Mouse (Mus musculus) thymus, postnatal 4 days (tissue): Measurements from ENCODE around the gene Trpm4.
A peak's percentile ranks its signal among the peaks of the same experiment; 100 is the strongest.

Source experiments
- DNase-seq: peaks from one replicate; pipeline ENCODE4 v3.0.0; 2021

Trpm4 gene

DNA sequence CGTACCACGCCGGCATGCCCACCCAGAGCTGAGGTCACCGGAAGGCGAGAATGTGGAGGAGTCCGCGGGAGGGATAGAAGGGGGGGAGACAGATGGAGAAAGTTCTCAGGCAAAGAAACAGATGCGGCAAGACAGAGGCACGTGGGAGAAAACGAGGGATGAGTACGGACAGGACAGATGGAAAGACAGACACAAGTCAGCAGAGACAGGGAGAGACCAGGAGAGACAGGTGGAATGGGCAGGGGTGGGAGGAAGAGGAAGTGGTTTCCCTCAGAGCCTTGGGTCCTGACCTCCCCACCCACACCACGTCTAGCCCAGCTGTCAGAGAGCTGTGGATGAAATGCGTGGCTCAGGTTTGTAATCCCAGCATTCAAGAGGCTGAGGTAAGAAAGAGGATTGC is 13.3 kb upstream of the Trpm4 start:
- no peak for DNase-seq

DNA sequence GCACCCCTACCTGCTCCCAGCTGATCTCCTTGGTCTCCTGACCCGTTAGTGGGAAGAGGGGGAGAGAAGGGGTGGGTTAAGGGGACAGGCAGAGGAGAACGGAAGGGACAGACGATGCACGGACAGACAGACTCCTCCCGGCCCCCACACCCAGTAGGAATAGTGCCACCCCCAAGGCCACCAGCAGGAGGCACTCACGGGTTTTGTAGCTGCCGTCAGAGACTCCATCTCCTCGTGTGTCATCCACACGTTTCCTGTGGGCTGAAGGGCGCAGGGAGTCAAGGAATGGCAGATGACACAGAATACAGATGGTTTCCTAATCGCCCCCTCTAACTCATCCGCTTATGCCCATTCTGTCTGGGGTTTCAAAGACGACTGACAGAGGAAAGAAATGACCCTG is 10.0 kb upstream of the Trpm4 start:
- DNase-seq: peak; percentile 70

- DNase-seq: no peak
These were observed 8.5 kb upstream of the Trpm4 start for GRCm38 (mm10) chr7:45342081-45342480.

DNA sequence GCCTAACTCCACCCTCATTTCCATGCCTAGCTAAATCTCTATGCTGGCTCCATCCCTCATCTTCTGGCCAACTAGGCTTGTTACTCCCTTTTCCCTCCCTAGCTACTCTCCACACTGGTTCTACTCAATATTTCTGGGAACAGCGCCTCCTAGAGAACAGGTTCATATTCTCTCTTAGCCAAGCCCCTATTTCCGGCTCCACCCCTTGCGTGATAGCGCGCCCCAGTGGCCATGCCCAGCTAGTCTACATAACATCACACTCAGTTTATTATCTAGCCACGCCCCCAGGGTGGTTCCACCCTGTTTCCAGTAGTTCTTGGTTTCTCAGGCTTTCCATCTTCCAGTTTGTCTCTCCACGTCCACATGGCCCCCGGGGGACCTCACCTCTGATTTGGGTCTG is 7.7 kb upstream of the Trpm4 start:
- peak; percentile 92 for DNase-seq

DNA sequence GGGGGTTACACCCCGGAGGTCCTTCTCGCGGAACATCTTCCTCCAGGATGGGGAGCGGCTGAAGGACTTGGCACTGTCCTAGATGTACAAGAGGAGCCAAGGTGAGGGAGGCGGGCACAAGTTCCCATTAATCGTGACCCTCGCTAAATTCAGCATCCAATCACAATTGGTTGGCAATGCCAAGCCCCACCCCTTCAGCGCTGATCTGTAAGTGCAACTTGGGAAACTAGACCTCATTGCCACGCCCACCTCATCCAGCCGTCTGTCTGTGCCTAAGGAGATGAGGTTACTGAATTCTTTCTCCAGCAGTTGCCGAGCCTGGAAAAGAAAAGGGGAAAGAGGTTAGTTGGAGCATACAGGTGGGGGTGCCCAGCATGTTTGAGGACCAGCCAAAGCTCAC is 7.1 kb upstream of the Trpm4 start:
- peak; percentile 46 for DNase-seq

DNA sequence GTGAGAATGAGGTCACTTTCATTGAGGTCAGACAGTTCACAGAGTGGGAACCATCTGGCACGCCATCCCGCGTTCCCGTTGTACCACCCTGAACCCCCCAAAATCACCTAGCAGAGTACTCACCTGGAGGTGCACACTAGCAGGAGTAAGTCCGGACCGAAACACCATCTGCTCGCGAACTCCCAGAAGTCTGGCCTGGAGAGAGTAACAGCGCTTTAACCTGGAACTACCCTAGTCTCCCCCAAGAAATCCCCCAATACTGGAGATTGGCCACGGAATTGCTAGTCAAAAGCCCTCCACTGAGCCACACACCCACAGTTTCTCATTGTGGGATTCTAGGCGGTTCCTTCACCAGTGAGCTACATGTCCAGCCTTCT is 6.5 kb upstream of the Trpm4 start:
- DNase-seq: no peak

DNA sequence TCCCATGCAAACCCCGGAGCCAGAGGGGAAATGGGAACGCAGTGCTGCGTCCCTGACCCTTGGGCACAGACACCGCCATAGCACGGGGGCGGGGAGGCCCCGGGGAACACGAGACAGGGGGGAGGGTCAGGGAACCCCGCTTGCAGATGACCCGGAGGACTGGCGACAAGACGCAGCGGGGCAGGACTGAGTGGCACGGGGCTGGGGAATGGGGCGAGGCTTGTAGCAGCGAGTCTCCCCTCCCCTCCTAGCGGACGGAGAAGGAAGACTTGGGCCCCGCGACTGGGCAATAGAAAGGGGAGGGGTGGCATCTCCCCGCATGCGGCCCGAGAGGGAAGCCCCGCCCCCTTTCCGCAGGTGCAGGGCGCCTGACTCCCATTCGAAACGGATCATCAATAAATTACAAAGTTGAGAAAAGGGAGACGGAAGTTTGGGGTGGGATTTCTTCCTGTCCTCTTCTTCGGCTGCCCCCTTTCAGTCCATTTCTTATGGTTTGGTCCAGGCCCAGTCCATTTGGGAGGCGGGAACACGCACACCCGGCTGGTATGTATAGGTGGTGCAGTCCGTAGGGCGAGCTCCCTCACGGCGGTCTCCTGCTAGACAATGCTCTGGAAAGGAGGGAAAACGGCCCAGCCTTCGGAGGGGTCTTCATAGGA is 6.0 kb upstream of the Trpm4 start:
- peak; percentile 64 for DNase-seq

DNA sequence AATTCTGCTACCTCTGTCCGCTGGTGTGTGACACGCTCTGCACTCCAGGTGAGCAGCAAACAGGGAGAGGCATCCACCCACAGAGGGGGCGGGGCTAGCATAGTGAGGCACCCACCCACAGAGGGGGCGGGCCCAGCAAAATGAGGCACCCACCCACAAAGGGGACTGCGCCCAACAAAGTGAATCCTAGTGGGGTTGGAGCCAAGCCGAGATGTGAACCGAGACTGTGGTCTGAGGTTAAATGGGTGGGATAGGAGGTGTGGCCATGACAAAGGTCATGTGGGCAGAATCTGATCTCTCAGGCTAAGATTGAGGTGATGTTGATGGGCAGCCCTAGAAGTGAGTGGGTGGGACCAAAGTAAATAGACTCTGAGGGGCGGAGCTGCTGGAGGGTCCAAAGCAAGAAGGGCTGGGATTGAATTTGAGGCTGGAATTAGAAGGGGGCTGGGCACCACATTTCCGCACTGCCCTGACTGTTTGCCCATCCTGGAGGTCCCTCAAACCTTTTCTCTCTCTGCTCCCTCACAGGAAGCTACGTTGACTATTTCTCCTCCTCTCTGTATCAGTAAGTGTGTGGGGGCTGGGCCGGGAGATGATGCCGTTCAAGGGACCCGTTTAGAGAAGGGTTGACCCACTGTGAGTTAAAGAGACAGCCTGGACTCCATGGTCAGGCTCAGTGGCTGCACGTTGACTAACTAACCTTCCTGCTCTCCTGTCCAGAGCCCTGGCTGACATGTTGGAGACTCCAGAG is 4.8 kb upstream of the Trpm4 start:
- peak; percentile 71 for DNase-seq

- DNase-seq: no peak
These were observed 3.9 kb upstream of the Trpm4 start for GRCm38 (mm10) chr7:45337469-45337868.

DNA sequence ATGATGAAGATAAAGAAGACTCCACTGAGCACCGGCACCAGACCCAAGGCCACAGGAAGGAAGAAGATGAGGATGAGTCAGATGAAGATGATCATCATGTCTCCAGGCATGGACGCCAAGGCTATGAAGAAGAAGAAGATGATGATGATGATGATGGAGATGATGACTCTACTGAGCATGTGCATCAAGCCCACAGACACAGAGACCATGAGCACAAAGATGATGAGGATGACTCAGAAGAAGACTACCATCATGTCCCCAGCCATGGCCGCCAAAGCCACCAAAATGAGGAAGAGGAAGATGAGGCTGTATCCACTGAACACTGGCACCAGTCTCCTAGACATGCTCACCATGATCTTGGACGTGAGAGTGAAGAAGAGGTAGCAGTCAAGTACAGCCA is 2.7 kb upstream of the Trpm4 start:
- no peak for DNase-seq

DNA sequence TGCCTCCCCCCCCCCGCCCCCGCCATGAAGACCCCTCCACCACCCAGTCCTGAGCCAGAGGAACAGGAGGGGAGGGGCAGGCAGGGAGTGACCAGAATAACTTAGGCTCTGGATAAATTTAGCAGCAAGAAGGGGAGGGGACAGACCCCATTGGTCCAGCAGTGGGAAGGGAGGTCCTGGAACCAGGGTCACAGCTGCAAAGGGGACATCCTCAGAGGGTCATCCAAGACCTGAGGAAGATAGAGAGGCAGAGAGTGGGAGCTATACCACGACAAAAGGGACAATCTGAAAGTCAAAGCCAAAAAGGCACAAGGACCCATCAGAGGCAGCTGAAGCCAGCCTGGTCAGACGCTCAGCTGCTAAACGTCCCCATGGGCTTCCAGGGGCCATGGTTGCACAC is 1.5 kb upstream of the Trpm4 start, which contains the start of gene Hrc:
Hrc (plus strand) TSS at position 235 of the 400 bp plus-strand sequence.
- no peak for DNase-seq

DNA sequence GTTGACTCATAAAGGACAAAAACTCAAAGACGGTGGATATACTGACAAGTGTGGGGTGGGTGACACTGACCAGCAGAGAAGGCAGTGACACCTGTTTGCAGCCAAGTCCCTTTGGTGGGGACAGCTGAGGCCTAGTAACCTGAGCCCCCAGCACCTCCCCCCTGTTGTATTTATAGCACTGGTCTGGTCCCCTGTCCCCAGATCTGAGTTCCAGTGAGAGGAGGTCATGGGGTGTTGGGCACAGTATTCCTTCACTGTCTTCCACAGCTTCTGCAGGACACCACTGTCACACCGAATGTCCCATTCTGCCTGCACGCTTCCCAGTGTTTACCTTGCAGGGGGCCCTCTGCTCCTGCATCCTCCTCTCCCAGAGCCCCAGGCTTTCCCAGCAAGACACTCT is 1.0 kb upstream of the Trpm4 start:
- no peak for DNase-seq

- peak; percentile 73 for DNase-seq
These were observed 725 bp downstream of the Trpm4 start for GRCm38 (mm10) chr7:45332685-45333425.

DNA sequence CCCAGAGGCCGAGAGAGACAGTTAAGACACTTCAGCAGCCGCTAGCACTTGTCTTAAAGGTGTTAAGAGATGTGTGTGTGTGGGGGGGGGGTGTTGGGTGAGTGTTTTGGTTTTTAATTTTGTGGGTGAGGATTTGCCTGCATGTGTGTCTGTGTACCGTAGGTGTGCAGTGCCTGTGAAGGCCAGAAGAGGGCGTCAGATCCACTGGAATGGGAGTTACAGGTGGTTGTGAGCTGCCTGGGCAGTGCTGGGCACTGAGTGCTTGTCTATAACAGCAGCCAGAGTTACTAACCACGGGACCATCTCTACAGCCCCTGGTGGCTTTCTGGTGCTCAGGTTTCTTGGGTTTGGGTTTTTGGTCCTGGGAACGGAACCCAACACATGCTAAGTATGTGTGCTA is 2.1 kb downstream of the Trpm4 start:
- DNase-seq: no peak

GRCm38 (mm10) chr7:45328841-45329475 is 4.6 kb downstream of the Trpm4 start:
- DNase-seq: no peak

DNA sequence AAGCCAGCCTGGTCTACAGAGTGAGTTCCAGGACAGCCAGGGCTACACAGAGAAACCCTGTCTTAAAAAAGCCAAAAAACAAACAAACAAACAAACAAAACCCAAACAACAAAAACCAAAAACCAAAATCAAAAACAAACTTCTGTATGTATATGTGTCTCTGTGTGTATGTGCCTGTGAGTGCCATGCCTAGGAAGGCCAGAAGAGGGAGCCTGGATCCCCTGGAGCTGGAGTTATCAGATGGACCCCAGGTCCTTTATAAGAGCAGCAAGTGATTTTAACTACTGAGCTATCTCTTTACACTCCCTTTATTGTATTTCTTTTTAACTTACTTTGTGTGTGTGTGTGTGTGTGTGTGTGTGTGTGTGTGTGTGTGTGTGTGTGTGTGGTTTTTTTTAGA is 7.8 kb downstream of the Trpm4 start:
- DNase-seq: no peak

GRCm38 (mm10) chr7:45323069-45323468 is 10.5 kb downstream of the Trpm4 start:
- no peak for DNase-seq

DNA sequence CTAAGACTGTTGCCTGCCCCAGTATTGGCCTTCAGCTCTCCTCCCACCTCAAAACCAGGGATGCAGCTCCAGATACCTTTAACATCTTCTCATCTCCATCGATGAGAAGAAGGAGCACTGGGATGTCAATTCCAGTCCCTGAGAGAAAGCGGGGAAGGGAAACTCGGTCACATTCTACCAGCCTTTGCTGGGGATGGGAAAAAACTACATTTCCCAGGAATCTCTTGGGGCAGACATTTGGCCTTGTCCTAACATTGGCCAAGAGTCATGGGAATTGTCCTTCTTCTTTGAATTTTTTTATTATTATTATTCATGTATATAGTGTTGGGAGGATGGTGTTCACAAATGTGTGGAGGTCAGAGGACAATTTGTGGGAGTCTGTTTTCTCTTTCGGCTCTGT is 11.3 kb downstream of the Trpm4 start:
- DNase-seq: no peak

GRCm38 (mm10) chr7:45316536-45316935 is 17.0 kb downstream of the Trpm4 start:
- DNase-seq: no peak

- DNase-seq: no peak
These were observed 18.3 kb downstream of the Trpm4 start for GRCm38 (mm10) chr7:45315182-45315701.

DNA sequence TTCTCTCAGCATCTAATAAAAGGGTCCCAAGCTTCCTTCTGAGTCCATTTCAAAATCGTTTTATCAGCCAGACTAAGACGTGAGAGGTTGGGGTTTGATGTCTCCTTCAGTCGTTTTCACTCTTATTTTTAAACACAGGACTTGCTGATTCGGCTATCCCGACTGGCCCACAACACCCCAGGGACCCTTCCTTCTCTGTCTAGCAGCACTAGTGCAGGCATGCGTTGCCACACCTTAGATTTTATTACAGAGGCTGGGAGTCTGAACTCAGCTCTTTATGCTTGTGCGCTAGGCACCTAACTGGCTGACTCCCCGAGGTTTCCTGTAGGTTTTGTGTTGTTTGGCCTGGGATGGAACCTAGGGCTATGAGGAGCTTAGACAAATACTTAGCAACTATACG is 20.1 kb downstream of the Trpm4 start:
- DNase-seq: no peak

DNA sequence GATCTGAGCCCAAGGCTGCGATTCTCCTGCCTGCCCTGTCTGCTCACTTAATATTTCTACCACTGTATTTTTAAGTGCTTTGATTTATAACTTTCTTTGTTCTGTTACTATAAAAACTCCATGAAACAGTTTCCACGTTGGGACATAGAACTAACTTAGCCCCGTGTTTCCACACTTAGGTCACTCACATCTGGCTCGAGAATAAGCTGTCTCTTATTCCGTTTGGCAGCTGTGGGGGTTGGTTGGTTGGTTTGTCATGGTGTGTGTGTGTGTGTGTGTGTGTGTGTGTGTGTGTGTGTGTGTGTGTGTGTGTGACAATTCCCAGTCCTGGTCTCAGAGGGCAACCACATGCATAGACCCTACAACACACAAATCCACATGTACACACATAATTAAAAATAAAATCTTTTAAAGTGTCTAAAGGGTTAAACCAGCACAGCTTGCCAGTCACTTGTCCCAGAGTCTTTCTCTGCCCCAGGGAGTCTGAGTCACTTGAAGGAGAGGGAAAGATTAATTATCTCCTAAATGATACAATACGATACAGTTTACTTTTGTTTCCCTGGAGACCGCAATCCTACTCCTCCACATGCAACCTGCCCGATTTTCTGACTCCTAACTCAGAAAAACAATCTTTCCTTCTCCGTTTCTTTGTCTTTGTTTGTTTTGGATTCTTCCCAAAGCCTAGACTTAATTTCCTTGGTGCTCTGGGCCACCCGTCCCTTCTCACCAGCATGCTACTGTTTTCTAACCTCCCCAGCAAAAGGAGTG is 20.7 kb downstream of the Trpm4 start:
- no peak for DNase-seq

DNA sequence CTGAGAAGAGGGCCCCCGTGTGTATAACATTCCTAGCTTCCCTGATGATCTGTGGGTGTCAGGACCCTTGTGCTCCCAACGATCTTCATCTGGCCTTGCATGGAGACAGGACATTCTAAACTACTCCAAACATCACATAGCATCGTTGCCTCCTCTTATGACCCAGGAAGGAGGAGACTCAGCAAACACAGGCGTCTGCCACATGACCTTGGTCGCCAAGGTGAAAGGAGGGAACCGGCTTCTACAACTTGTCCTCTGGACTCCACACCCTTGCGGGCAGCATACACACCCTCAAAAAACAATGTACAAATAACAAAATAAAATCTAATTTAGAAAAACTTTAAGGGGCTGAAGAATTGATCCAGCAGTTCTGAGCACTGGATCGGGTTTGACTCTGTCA is 21.6 kb downstream of the Trpm4 start:
- no peak for DNase-seq
